Mouse (Mus musculus) midbrain, embryonic 14.5 days (tissue): ENCODE results near the gene Ypel2. TPM values are rescaled to one million over a fixed set of nuclear protein-coding genes. Genes with fewer than 3 reads are reported as not detected.

Source experiments
- ATAC-seq: fragments of 200-750 bp; cut with Nextera tagmentation; 2 replicates; pipeline ENCODE4 v1.8.0; 2017; ENCODE audit warnings: moderate number of reproducible peaks, moderate library complexity; ENCODE audit not compliant: low FRiP score, low TSS enrichment
- DNase-seq: peaks from one replicate; pipeline ENCODE4 v3.0.0-alpha.2; 2015
- H3K27ac ChIP-seq: fragments of 300-500 bp; sonication (generic); replicated peaks from 2 replicates; pipeline ENCODE4 v1.5.1; 2014; ENCODE audit warnings: mild to moderate bottlenecking, low read depth, low read length, moderate library complexity
- H3K27me3 ChIP-seq: fragments of 300-500 bp; sonication (generic); 2 replicates; pipeline ENCODE4 v1.6.1; 2014; ENCODE audit warnings: low read length, control low read depth, mixed read lengths; ENCODE audit not compliant: control insufficient read depth, insufficient read depth
- H3K36me3 ChIP-seq: fragments of 300-500 bp; sonication (generic); 2 replicates; pipeline ENCODE4 v1.6.1; 2014; ENCODE audit warnings: low read length, control low read depth; ENCODE audit not compliant: control insufficient read depth, insufficient read depth
- H3K4me1 ChIP-seq: fragments of 300-500 bp; sonication (generic); 2 replicates; pipeline ENCODE4 v1.6.1; 2014; ENCODE audit warnings: mild to moderate bottlenecking, antibody characterized with exemption, low read length, control low read depth; ENCODE audit not compliant: control insufficient read depth, insufficient read depth
- H3K4me2 ChIP-seq: fragments of 300-500 bp; sonication (generic); 2 replicates; pipeline ENCODE4 v1.6.1; 2014; ENCODE audit warnings: mild to moderate bottlenecking, low read length, moderate library complexity
- H3K4me3 ChIP-seq: fragments of 300-500 bp; sonication (generic); replicated peaks from 2 replicates; pipeline ENCODE4 v1.5.1; 2014; ENCODE audit warnings: low read depth, low read length
- H3K9ac ChIP-seq: fragments of 300-500 bp; sonication (generic); replicated peaks from 2 replicates; pipeline ENCODE4 v1.6.1; 2014; ENCODE audit warnings: mild to moderate bottlenecking, low read length, moderate library complexity
- H3K9me3 ChIP-seq: fragments of 300-500 bp; sonication (generic); 2 replicates; pipeline ENCODE4 v1.6.1; 2016; ENCODE audit warnings: low read length, control low read depth, mixed read lengths; ENCODE audit not compliant: control insufficient read depth
- WGBS: fragments of 180-500 bp; shearing (Covaris S2); extraction: QIAGEN DNeasy Blood & Tissue Kit; methylation state at CpG from one replicate; pipeline ENCODE4 v1.1.7; 2014; 5-methylcytosine and 5-hydroxymethylcytosine counted together
- polyA plus RNA-seq: library from polyadenylated mRNA; unstranded; fragments of >200 nt; fragmentation: Nextera tagmentation; extraction: Ambion mirVana; gene quantifications from 2 replicates; pipeline ENCODE4 v1.2.1, GENCODE M21; 2014

The Ypel2 gene
- polyA plus RNA-seq, 1 experiment from 2014 or later, result 6.2 TPM

DNA sequence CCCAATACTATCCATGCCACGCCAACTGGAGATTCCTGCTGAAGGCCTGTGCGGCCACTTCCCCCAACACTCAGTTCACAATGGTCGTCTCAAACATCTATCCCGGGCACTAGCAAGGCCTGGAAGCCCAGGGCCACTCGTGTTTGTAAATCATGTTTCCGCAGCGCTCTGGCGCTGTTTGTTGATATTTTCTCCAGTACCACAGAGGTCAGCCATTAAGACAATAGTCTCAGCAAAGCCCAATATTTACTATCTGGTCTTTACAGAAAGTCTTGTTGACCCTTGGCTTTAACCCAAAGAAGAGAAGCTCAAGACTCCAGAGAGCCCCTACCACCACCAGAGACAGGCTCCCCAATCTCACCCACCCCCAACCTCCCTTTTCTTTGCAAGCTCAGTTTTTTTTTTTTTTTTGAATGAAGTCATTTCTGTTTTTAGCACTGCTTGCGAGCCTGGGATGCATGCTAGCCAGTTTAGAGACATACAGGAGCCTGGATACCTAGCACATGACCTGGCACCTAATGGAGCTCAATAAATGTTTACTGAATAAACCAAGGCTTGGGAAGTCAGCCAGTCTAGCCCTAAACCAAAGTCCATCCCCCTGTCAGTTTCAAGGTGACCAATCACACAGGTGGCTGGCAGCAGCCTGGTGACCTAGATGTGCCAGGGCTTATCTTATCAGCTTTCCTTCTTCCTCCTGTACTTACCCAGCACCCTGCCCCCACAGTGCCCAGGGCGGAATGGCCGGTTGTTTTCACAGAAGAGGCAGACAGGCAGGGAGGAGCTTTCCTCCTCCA is 31.8 kb downstream of the Ypel2 start:
- H3K9ac ChIP-seq, result no peak overlapping the region
- H3K4me3 ChIP-seq, result no peak overlapping the region
- H3K27ac ChIP-seq, result no peak overlapping the region
- H3K27me3 ChIP-seq, result no peaks in the 10 kb centered on the region
- DNase-seq (no peak), ATAC-seq (no peak)
- no peaks in the 10 kb centered on the region for H3K9me3 ChIP-seq
- H3K4me1 ChIP-seq, result peaks cover 25% of the 10 kb centered on the region
- H3K36me3 ChIP-seq, result no peaks in the 10 kb centered on the region
- WGBS, result 87% methylated on average over 11 of the region's 11 CpGs
- no peak overlapping the region for H3K4me2 ChIP-seq

DNA sequence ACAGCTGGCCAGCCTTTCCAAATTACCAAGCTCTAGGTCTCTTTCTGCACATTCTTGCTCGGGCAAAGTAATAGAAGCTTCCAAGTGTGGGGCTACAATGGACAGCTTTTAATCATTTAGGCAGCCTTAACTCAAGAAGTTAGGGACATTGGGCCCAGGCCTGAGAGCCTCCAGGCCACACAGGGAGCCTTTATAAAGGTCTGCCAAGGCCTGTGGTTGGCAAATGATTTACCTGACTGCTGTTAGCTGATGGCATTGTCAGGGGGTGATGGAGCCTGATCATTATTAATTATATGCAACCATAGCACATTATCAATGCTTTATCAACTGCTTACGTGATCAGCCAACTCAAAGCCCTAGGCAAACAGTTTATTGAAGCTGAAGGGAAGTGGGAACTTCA is 33.2 kb downstream of the Ypel2 start:
- ATAC-seq, result no peak
- Histone ChIP-seq H3K36me3 (no peaks in the 10 kb centered on the region), H3K27ac (no peak overlapping the region), H3K9ac (no peak overlapping the region), H3K4me1 (peaks cover 25% of the 10 kb centered on the region), H3K4me2 (no peak overlapping the region), H3K27me3 (no peaks in the 10 kb centered on the region), H3K9me3 (no peaks in the 10 kb centered on the region), H3K4me3 (no peak overlapping the region)
- 60% methylated on average over 2 of the region's 2 CpGs for WGBS
- DNase-seq, result no peak

DNA sequence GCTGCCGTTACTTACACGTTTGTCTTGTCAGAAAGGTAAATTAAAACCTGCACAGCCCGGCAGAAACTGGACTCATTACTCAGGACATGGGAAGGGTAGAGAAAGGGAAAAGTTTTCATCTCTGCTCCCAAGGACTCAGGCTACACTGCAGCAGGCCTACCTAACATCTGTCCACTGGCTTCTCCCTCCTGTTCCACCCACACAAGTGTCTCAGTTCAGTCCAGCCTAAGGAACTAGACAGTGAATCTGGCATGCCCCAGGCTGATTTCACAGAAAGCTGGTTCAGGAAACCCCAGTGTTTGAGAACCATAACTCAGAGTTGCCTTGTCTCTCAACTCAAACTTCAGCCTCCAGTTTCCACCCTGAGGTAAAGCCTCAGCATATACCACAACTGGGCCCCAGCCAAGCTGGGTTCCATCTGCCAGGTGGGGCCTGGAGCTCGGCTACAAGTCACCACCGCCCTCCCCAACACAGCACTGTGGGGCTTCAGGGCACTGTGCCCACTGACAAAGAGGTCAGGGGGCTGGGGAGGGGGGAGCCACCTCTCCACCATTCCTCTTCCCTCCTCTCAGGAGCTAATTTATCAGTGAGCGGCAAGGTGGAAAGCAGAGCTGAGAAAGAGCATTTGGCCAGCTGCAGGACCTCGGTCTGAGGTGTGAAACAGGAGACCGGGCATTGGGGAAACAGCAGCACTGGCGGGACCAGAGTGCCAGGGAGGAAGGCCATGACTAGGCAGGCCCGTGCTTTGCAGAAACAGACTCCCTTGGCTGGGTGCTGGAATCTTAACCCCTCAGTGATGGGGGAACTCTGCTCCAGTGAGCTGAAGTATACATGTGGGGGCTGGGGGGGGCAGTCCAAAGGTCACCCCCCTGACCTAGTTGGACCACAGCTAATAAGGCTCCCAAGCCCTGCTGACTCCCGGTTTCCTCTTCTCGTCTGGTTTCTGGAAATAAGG is 34.5 kb downstream of the Ypel2 start:
- peak overlapping the region; percentile 37; the same call in 1 of the 2 replicates for H3K27ac ChIP-seq
- no peaks in the 10 kb centered on the region for H3K27me3 ChIP-seq
- H3K36me3 ChIP-seq, result no peaks in the 10 kb centered on the region
- 72% methylated on average over 12 of the region's 12 CpGs for WGBS
- no peaks in the 10 kb centered on the region for H3K9me3 ChIP-seq
- H3K4me1 ChIP-seq, result peaks cover 25% of the 10 kb centered on the region
- ATAC-seq, result no peak
- H3K4me2 ChIP-seq, result no peak overlapping the region
- H3K4me3 ChIP-seq, result no peak overlapping the region
- no peak for DNase-seq
- no peak overlapping the region for H3K9ac ChIP-seq

DNA sequence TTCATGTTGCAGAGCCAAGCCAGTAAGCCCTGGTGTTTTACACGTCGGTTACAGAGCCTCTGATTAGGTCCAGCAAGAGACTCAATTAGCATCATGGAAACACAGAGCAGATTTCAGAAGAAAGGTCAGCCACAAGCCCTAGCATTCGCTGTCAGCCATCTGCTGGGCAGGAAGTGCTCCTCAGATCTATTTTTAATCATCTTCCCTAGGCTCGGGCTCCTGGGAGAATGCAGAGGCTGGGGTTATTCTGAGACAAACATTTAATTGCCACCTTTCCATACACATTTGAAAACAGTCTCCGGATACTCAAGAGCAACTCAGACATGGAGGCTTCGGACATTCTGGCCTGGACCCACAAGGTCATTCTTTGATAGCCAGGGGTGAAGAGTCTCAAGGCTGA is 35.3 kb downstream of the Ypel2 start:
- Histone ChIP-seq H3K9ac (no peak overlapping the region), H3K27ac (peak overlapping the region; percentile 49; the same call in 1 of the 2 replicates), H3K4me2 (no peak overlapping the region), H3K4me1 (peaks cover 25% of the 10 kb centered on the region), H3K4me3 (no peak overlapping the region), H3K27me3 (no peaks in the 10 kb centered on the region), H3K9me3 (no peaks in the 10 kb centered on the region), H3K36me3 (no peaks in the 10 kb centered on the region)
- WGBS, result 44% methylated on average over 6 of the region's 6 CpGs
- DNase-seq (peak; percentile 39), ATAC-seq (no peak)

DNA sequence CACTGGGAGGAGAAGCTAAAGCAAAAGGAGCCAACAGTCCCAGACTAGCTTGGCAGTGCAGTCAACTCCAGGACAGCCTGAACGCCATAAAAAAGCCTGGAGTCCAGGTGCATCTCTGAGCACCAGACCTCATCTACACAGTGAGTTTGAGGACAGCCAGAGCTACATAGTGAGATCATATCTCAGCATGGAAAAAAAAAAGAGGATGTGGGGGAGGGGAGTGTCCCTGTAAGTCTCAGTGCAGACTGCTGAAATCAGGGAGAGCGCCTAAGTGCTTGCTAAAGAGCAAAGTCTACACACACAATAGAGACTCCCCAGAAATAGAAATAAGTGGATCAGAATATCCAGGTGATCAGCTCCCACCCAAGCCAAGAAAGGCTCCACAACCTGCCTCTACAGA is 37.1 kb downstream of the Ypel2 start:
- WGBS, result 88% methylated on average over 2 of the region's 2 CpGs
- no peak overlapping the region for H3K4me2 ChIP-seq
- H3K9me3 ChIP-seq, result no peaks in the 10 kb centered on the region
- DNase-seq, result no peak
- H3K27me3 ChIP-seq, result no peaks in the 10 kb centered on the region
- H3K36me3 ChIP-seq, result no peaks in the 10 kb centered on the region
- no peak overlapping the region; the same call in 1 of the 2 replicates for H3K27ac ChIP-seq
- H3K4me3 ChIP-seq, result no peak overlapping the region
- ATAC-seq, result no peak
- H3K4me1 ChIP-seq, result peaks cover 21% of the 10 kb centered on the region
- H3K9ac ChIP-seq, result no peak overlapping the region

DNA sequence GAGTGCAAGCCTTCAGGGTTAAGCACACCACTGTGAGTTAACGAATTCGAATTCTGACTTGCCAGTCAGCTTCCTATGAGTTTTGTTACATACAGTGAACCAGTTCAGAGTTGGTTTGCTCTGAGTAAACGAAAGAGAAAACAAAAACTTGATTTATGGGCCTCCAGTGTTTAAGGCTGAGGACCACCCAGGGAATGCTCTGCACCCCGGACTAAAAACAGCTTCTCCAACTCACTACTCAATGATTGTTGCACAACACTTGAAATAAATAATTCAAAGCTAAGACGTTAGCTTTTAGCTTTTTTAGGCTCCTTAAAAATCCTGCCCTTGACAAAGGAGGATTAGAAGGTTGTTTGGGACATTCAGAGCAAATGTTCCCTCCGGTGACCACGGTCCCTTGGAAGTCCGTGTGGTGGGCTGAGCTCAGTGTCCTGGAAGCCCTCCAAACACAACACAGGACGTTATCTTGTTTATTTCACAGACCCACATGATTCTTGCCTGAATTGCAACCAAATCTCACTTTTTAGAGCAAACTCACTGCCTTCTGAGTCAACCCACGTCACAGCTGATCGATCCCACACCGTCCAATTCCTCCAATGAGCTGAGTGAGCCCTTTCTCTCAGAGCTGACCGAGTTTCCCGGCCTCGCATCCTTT is 38.8 kb downstream of the Ypel2 start:
- Histone ChIP-seq H3K4me1 (peaks cover 23% of the 10 kb centered on the region), H3K4me3 (no peak overlapping the region), H3K27me3 (no peaks in the 10 kb centered on the region), H3K9me3 (no peaks in the 10 kb centered on the region), H3K36me3 (no peaks in the 10 kb centered on the region), H3K27ac (no peak overlapping the region), H3K9ac (no peak overlapping the region), H3K4me2 (no peak overlapping the region)
- DNase-seq (no peak), ATAC-seq (no peak)
- WGBS, result 83% methylated on average over 15 of the region's 15 CpGs

DNA sequence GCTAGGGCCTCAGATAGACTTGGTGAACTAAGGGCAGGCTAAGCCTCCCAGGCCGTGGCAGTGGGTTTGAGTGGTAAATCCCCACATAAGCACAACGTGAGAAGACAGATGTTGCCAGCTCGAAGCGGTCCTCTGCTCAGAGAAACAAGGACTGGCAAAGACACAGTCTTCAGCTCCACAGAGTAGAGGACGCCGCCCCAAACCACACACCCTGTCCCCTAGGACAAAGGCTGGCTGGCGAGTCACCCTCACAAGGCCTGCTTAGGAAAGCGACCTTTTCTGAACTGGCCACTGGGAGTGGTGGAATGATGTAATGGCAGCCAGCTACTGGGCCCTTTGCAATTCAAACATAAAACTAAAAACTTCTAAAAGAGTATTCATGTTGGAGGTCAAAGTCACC is 40.4 kb downstream of the Ypel2 start:
- Histone ChIP-seq H3K36me3 (no peaks in the 10 kb centered on the region), H3K9me3 (no peaks in the 10 kb centered on the region), H3K4me3 (no peak overlapping the region), H3K4me2 (no peak overlapping the region), H3K9ac (no peak overlapping the region), H3K27me3 (no peaks in the 10 kb centered on the region), H3K4me1 (peaks cover 9% of the 10 kb centered on the region), H3K27ac (no peak overlapping the region)
- 78% methylated on average over 8 of the region's 8 CpGs for WGBS
- ATAC-seq (no peak), DNase-seq (no peak)

DNA sequence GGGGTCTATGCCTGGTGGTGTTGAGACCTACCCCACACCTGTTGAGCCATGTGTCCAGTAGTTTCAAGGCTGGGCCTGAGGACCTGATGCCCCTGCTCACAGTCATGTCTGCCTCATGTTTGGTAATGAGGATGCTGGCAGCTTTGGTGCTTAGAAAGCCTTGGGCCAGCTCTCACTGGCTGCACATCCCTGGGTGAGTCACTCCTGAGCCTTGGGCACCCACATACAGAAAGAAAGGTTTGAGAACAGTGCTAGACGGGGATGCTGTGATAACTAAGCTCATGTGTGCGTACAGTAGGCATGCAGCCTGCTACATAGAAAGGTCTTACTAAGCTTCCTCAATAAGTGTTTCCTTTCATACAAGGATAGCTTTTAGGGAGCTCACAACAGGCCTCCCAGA is 40.8 kb downstream of the Ypel2 start:
- H3K36me3 ChIP-seq, result no peaks in the 10 kb centered on the region
- no peak overlapping the region for H3K4me2 ChIP-seq
- H3K9me3 ChIP-seq, result no peaks in the 10 kb centered on the region
- peaks cover 4% of the 10 kb centered on the region for H3K4me1 ChIP-seq
- ATAC-seq (no peak), DNase-seq (no peak)
- no peak overlapping the region for H3K27ac ChIP-seq
- 89% methylated on average over 2 of the region's 2 CpGs for WGBS
- no peaks in the 10 kb centered on the region for H3K27me3 ChIP-seq
- H3K4me3 ChIP-seq, result no peak overlapping the region
- no peak overlapping the region for H3K9ac ChIP-seq
